Mouse (Mus musculus): Measurements from ENCODE around the gene Tmtc1. TPM values are rescaled to one million over a fixed set of nuclear protein-coding genes. Genes with fewer than 3 reads are reported as not detected.

The Tmtc1 gene
- polyA plus RNA-seq, 1 experiment from 2014 or later: 2.9 TPM

GRCm38 (mm10) chr6:148448151-148448550 lies 4.0 kb upstream of the Tmtc1 start:
- ATAC-seq: no peak
- Histone ChIP-seq H3K4me2 (replicated peaks) (no peak overlapping the region), H3K9me3 (no peaks in the 10 kb centered on the region), H3K27ac (no peak overlapping the region), H3K9ac (replicated peaks) (no peak overlapping the region), H3K4me3 (replicated peaks) (no peak overlapping the region), H3K27me3 (peaks cover 14% of the 10 kb centered on the region), H3K36me3 (no peaks in the 10 kb centered on the region), H3K4me1 (replicated peaks) (peaks cover 17% of the 10 kb centered on the region)
- 73% methylated on average over 3 of the region's 3 CpGs for WGBS

- Histone ChIP-seq H3K9me3 (no peaks in the 10 kb centered on the region), H3K9ac (replicated peaks) (no peak overlapping the region), H3K4me1 (replicated peaks) (peaks cover 31% of the 10 kb centered on the region), H3K4me2 (replicated peaks) (no peak overlapping the region), H3K36me3 (no peaks in the 10 kb centered on the region), H3K27me3 (peaks cover 34% of the 10 kb centered on the region), H3K4me3 (replicated peaks) (no peak overlapping the region), H3K27ac (no peak overlapping the region)
- no peak for ATAC-seq
- whole genome bisulfite sequencing: 66% methylated on average over 3 of the region's 3 CpGs
These were observed 1.9 kb upstream of the Tmtc1 start for GRCm38 (mm10) chr6:148446113-148446512.

GRCm38 (mm10) chr6:148444796-148445195 lies 607 bp upstream of the Tmtc1 start:
- Histone ChIP-seq H3K9ac (replicated peaks) (peak overlapping the region; percentile 78), H3K9me3 (no peaks in the 10 kb centered on the region), H3K27ac (peak overlapping the region; percentile 71; the same call in 1 of the 2 replicates), H3K27me3 (peaks cover 44% of the 10 kb centered on the region), H3K4me1 (replicated peaks) (peaks cover 31% of the 10 kb centered on the region), H3K4me3 (replicated peaks) (peak overlapping the region; percentile 71), H3K36me3 (no peaks in the 10 kb centered on the region), H3K4me2 (replicated peaks) (peak overlapping the region; percentile 80)
- WGBS: 4% methylated on average over 9 of the region's 9 CpGs
- no peak for ATAC-seq

- Histone ChIP-seq H3K9ac (replicated peaks) (peak overlapping the region; percentile 78), H3K9me3 (no peaks in the 10 kb centered on the region), H3K4me2 (replicated peaks) (peak overlapping the region; percentile 80), H3K27me3 (peaks cover 48% of the 10 kb centered on the region), H3K4me3 (replicated peaks) (peak overlapping the region; percentile 71), H3K27ac (no peak overlapping the region), H3K4me1 (replicated peaks) (peaks cover 34% of the 10 kb centered on the region), H3K36me3 (no peaks in the 10 kb centered on the region)
- peak; percentile 21 for ATAC-seq
- WGBS: 3% methylated on average over 15 of the region's 15 CpGs
These were observed 881 bp downstream of the Tmtc1 start for GRCm38 (mm10) chr6:148443291-148443725.

GRCm38 (mm10) chr6:148442671-148443290 lies 1.4 kb downstream of the Tmtc1 start:
- H3K4me2 ChIP-seq (replicated peaks): peak overlapping the region; percentile 80
- no peaks in the 10 kb centered on the region for H3K9me3 ChIP-seq
- H3K27me3 ChIP-seq: peaks cover 48% of the 10 kb centered on the region
- under 1% methylated on average over 27 of the region's 27 CpGs for WGBS
- no peaks in the 10 kb centered on the region for H3K36me3 ChIP-seq
- H3K9ac ChIP-seq (replicated peaks): peak overlapping the region; percentile 78
- peak; percentile 6; the same call in 1 of the 2 replicates for ATAC-seq
- H3K27ac ChIP-seq: no peak overlapping the region
- peaks cover 34% of the 10 kb centered on the region for H3K4me1 ChIP-seq (replicated peaks)
- peak overlapping the region; percentile 71 for H3K4me3 ChIP-seq (replicated peaks)

- Histone ChIP-seq H3K9ac (replicated peaks) (no peak overlapping the region), H3K9me3 (no peaks in the 10 kb centered on the region), H3K4me2 (replicated peaks) (peak overlapping the region; percentile 80), H3K4me3 (replicated peaks) (peak overlapping the region; percentile 71), H3K36me3 (no peaks in the 10 kb centered on the region), H3K27me3 (peaks cover 50% of the 10 kb centered on the region), H3K4me1 (replicated peaks) (peaks cover 29% of the 10 kb centered on the region), H3K27ac (no peak overlapping the region)
- no peak for ATAC-seq
- 9% methylated on average over 5 of the region's 5 CpGs for WGBS
These were observed 2.3 kb downstream of the Tmtc1 start for GRCm38 (mm10) chr6:148441871-148442270.

- no peaks in the 10 kb centered on the region for H3K9me3 ChIP-seq
- no peak overlapping the region for H3K27ac ChIP-seq
- H3K4me3 ChIP-seq (replicated peaks): no peak overlapping the region
- 68% methylated on average over 4 of the region's 4 CpGs for WGBS
- no peak overlapping the region for H3K4me2 ChIP-seq (replicated peaks)
- no peak for ATAC-seq
- peaks cover 24% of the 10 kb centered on the region for H3K4me1 ChIP-seq (replicated peaks)
- peaks cover 39% of the 10 kb centered on the region for H3K27me3 ChIP-seq
- no peak overlapping the region for H3K9ac ChIP-seq (replicated peaks)
- no peaks in the 10 kb centered on the region for H3K36me3 ChIP-seq
These were observed 5.1 kb downstream of the Tmtc1 start for GRCm38 (mm10) chr6:148439101-148439500.

GRCm38 (mm10) chr6:148437565-148437964 lies 6.6 kb downstream of the Tmtc1 start:
- WGBS: 88% methylated on average over 1 of the region's 1 CpGs
- Histone ChIP-seq H3K36me3 (no peaks in the 10 kb centered on the region), H3K27me3 (peaks cover 30% of the 10 kb centered on the region), H3K4me3 (replicated peaks) (no peak overlapping the region), H3K9ac (replicated peaks) (no peak overlapping the region), H3K4me2 (replicated peaks) (no peak overlapping the region), H3K4me1 (replicated peaks) (peaks cover 12% of the 10 kb centered on the region), H3K9me3 (no peaks in the 10 kb centered on the region), H3K27ac (no peak overlapping the region)
- ATAC-seq: no peak

- no peak for ATAC-seq
- peaks cover 20% of the 10 kb centered on the region for H3K27me3 ChIP-seq
- 80% methylated on average over 7 of the region's 7 CpGs for WGBS
- H3K4me2 ChIP-seq (replicated peaks): no peak overlapping the region
- no peak overlapping the region for H3K9ac ChIP-seq (replicated peaks)
- no peak overlapping the region for H3K27ac ChIP-seq
- H3K9me3 ChIP-seq: no peaks in the 10 kb centered on the region
- H3K4me1 ChIP-seq (replicated peaks): 0 out of 2 replicates have a peak, but pooled peaks cover 3% of the 10 kb centered on the region
- no peaks in the 10 kb centered on the region for H3K36me3 ChIP-seq
- H3K4me3 ChIP-seq (replicated peaks): no peak overlapping the region
These were observed 7.7 kb downstream of the Tmtc1 start for GRCm38 (mm10) chr6:148436441-148437001.

- Histone ChIP-seq H3K4me1 (replicated peaks) (peaks cover 5% of the 10 kb centered on the region; the same call in 1 of the 2 replicates), H3K27ac (no peak overlapping the region), H3K27me3 (no peaks in the 10 kb centered on the region), H3K9me3 (no peaks in the 10 kb centered on the region), H3K36me3 (no peaks in the 10 kb centered on the region), H3K4me2 (replicated peaks) (no peak overlapping the region), H3K9ac (replicated peaks) (no peak overlapping the region), H3K4me3 (replicated peaks) (no peak overlapping the region)
- no peak for ATAC-seq
- WGBS: 66% methylated on average over 7 of the region's 7 CpGs
These were observed 22.6 kb downstream of the Tmtc1 start for GRCm38 (mm10) chr6:148421577-148421976.

- no peak overlapping the region for H3K27ac ChIP-seq
- H3K27me3 ChIP-seq: no peaks in the 10 kb centered on the region
- 92% methylated on average over 6 of the region's 6 CpGs for WGBS
These were observed 23.8 kb downstream of the Tmtc1 start for GRCm38 (mm10) chr6:148420387-148420786.

GRCm38 (mm10) chr6:148416597-148416996 lies 27.6 kb downstream of the Tmtc1 start:
- no peak overlapping the region for H3K4me2 ChIP-seq (replicated peaks)
- no peak for ATAC-seq
- H3K27ac ChIP-seq: no peak overlapping the region
- H3K36me3 ChIP-seq: no peaks in the 10 kb centered on the region
- no peaks in the 10 kb centered on the region for H3K9me3 ChIP-seq
- no peak overlapping the region for H3K4me3 ChIP-seq (replicated peaks)
- no peaks in the 10 kb centered on the region for H3K27me3 ChIP-seq
- H3K4me1 ChIP-seq (replicated peaks): no peaks in the 10 kb centered on the region
- H3K9ac ChIP-seq (replicated peaks): no peak overlapping the region
- 79% methylated on average over 2 of the region's 2 CpGs for WGBS

More at GRCm38 (mm10) chr6:148420387-148420786, 23.8 kb downstream of the Tmtc1 start:
- Histone ChIP-seq H3K4me3 (replicated peaks) (no peak overlapping the region), H3K4me1 (replicated peaks) (peaks cover 5% of the 10 kb centered on the region; the same call in 1 of the 2 replicates), H3K9me3 (no peaks in the 10 kb centered on the region), H3K4me2 (replicated peaks) (no peak overlapping the region), H3K9ac (replicated peaks) (no peak overlapping the region), H3K36me3 (no peaks in the 10 kb centered on the region)
- ATAC-seq: no peak
